Mouse (Mus musculus): ENCODE data around the gene Vmn1r232. TPM values are rescaled to one million over a fixed set of nuclear protein-coding genes. Genes with fewer than 3 reads are reported as not detected.

Gene Vmn1r232
- polyA plus RNA-seq (2017; shearing (Covaris generic)): not detected

- no peak for ATAC-seq
Measured at GRCm38 (mm10) chr17:20919614-20920013, at the start of gene Vmn1r232. Gene Vmn1r232 (minus strand): TSS chr17:20919714.

- ATAC-seq: no peak
Measured at GRCm38 (mm10) chr17:20966681-20967080, 47.2 kb upstream of the Vmn1r232 start.

DNA sequence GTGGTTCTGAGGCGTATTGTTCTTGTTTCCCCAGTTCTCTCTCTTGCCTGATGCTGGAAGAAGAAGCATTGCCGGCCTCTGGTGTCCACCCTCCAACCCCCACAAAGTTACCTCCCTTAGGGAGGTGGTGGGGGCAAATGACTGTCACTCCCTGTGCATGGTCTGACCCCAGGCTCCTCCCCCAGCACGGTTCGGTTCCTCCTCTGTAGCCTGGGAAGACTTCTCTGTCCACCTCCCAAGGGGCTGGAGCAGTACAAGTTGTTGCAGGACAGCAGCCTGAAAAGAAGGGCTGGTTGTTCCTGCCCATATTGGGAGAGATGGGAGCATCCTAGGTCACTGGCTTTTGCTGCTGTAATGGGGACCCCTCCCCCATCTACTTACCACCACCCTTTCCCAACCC is 45.9 kb upstream of the Vmn1r232 start:
- no peak for ATAC-seq

DNA sequence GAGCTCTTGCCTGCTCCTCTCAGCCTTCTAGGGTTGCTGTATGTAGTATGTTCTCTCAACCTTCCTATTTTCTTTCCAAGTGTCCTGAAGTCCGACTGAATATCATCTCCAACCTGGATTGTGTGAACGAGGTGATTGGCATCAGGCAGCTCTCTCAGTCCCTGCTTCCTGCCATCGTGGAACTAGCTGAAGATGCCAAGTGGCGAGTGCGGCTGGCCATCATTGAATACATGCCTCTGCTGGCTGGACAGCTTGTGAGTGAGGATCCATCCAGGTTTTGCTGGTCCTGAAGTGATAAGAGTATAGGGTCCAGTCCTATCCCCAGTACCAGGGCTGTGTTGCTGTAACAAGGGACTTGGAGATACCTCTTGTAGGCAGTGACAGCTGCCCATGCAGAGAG is 40.9 kb upstream of the Vmn1r232 start:
- no peak for ATAC-seq

GRCm38 (mm10) chr17:20946636-20947035 is 27.1 kb upstream of the Vmn1r232 start:
- ATAC-seq: no peak

GRCm38 (mm10) chr17:20946026-20946565 is 26.6 kb upstream of the Vmn1r232 start:
- no peak for ATAC-seq

GRCm38 (mm10) chr17:20944985-20945891 is 25.7 kb upstream of the Vmn1r232 start, which contains the start of gene Ppp2r1a:
Gene Ppp2r1a (plus strand): TSS chr17:20945311.
- ATAC-seq: peak; percentile 92

DNA sequence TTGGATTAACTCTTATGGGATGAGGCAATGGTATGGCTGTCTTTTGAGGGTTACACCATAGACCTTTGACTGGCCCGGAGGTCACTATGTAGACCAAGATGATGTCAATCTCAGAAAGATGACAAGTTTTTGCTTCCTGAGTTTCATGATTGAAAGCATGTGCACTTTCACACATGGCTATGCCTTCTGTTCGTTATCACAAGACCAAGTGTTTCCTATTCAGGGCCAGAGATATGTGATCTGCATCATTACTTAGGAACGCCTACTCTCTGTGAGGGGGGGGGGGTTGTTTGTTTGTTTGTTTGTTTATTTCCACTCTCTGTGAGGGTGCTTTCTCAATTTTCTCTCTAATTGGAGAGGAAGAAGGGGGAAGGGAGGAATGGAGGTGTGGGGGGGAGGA is 24.7 kb upstream of the Vmn1r232 start:
- no peak for ATAC-seq

DNA sequence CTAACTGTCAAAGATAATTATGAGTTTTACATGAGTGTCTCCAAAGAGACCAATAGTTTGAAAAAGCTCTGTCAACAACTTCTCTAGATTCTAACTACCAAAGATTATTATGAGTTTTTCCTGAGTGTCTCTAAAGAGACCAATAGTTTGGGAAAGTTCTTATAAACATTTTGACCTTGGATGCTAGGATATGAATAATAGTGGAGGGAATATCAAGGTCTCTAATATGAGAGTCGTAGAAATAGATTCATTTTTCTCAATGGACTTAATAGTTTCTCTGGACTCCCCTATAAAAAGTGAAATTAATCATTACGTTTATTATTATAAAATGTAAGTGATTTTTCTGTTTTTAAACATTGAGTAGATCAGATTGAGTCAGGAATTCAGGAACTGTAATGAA is 14.5 kb downstream of the Vmn1r232 start, which contains the start of gene Vmn1r231:
Gene Vmn1r231, minus strand, starts transcription at position 101 of the 400 bp plus-strand sequence.
- no peak for ATAC-seq

Other genes with a start within 250 kb of the Vmn1r232 start
- gene Vmn1r226, start 236.9 kb downstream of the Vmn1r232 start, polyA plus RNA-seq (2017; shearing (Covaris generic)): not detected
- not detected for gene Vmn1r227, start 189.9 kb downstream of the Vmn1r232 start, polyA plus RNA-seq (2017; shearing (Covaris generic))
- gene Vmn1r228, start 133.6 kb downstream of the Vmn1r232 start, polyA plus RNA-seq (2017; shearing (Covaris generic)): not detected
- gene Vmn1r229, start 108.2 kb downstream of the Vmn1r232 start, polyA plus RNA-seq (2017; shearing (Covaris generic)): under 1 TPM in 1 of 2 experiments, not detected in 1; 0.09 TPM
- gene Vmn1r230, start 79.3 kb downstream of the Vmn1r232 start, polyA plus RNA-seq (2017; shearing (Covaris generic)): not detected
- not detected for gene Vmn1r231, start 14.6 kb downstream of the Vmn1r232 start, polyA plus RNA-seq (2017; shearing (Covaris generic))
- 100 to 1,000 TPM; 186 to 258 TPM for gene Ppp2r1a, start 25.6 kb upstream of the Vmn1r232 start, polyA plus RNA-seq (2017; shearing (Covaris generic))
- gene Vmn1r233, start 76.8 kb upstream of the Vmn1r232 start, polyA plus RNA-seq (2017; shearing (Covaris generic)): under 1 TPM in 1 of 2 experiments, not detected in 1; 0.07 TPM
- gene Zfp160, start 89.2 kb upstream of the Vmn1r232 start, polyA plus RNA-seq (2017; shearing (Covaris generic)): 10 to 100 TPM; 19.6 to 20.4 TPM